Mouse (Mus musculus) adipocyte (in vitro differentiated cells): ENCODE measurements at regions not wholly inside any gene's neighbourhood (a gene's known extent, or its start where the extent isn't known, plus 50 kb on each side); places are given as distances from the start of the nearest gene placed in this dataset.

Source experiments
- DNase-seq: peaks from one replicate; pipeline ENCODE4 v3.0.0-alpha.2; 2016; ENCODE audit warnings: low spot score

GRCm38 (mm10) chr7:117264341-117264740 is 116.4 kb upstream of the Xylt1 start:
- DNase-seq: no peak

GRCm38 (mm10) chr7:117268096-117268495 is 112.7 kb upstream of the Xylt1 start:
- DNase-seq: no peak

GRCm38 (mm10) chr7:117269263-117269897 is 111.4 kb upstream of the Xylt1 start:
- no peak for DNase-seq

- no peak for DNase-seq
Observed at GRCm38 (mm10) chr7:117278388-117278961, 102.3 kb upstream of the Xylt1 start.

- no peak for DNase-seq
Observed at GRCm38 (mm10) chr7:117282194-117282593, 98.6 kb upstream of the Xylt1 start.

DNA sequence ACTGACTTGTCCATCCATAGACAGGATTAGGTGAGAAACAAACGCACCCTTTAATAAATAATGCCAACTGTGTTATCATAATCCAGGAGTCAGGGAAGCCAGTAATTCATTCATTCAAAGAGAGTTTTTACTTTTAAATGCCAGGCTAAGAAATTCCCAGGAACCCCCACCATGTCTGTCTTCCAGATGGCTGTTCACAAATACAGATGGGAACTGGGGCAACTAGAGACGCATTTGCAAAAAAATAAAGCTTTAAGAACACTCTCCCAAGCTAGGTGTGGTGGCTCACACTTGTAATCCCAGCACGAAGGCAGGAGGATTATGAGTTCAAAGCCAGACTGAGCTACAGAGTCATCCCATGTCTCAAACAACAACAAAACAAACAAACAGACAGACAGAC is 95.6 kb upstream of the Xylt1 start:
- no peak for DNase-seq

DNA sequence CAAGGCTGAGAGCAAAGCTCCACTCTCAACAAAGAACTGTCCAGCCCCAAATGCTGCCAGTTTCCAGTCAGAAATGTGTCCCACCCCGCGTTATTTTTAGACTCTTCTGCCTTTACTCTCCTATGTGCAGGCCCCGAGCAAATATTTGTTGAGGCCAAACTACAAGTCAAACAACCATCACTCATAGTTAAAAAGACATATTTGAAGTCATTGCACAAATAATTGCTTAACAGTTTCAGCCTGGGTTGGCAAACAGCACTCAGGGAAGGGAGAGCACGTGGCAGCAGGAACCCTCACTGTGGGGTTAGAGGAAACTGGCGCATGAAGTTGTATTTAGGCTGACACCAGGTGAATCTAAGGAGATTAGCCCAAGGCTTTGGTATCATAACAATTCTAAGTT is 94.8 kb upstream of the Xylt1 start:
- no peak for DNase-seq

DNA sequence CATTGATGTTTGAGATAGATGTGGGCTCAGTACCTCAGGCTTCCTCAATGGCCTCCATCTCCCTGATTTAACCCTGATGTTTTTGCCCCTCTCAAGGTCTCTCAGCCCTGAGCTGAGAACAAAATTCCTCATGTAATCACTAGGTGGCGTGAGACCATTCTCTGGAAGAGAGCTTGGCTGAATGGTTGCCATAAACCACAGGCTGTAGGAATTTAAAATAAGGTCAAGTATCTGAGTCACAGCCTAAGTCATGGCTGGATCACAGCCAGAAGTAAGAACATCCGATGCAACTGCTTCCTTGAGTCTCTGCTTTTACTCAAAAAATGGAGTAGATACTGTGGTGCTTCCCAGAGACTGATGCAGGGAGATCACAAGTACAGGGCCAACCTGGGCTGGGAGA is 77.1 kb upstream of the Xylt1 start:
- DNase-seq: no peak

DNA sequence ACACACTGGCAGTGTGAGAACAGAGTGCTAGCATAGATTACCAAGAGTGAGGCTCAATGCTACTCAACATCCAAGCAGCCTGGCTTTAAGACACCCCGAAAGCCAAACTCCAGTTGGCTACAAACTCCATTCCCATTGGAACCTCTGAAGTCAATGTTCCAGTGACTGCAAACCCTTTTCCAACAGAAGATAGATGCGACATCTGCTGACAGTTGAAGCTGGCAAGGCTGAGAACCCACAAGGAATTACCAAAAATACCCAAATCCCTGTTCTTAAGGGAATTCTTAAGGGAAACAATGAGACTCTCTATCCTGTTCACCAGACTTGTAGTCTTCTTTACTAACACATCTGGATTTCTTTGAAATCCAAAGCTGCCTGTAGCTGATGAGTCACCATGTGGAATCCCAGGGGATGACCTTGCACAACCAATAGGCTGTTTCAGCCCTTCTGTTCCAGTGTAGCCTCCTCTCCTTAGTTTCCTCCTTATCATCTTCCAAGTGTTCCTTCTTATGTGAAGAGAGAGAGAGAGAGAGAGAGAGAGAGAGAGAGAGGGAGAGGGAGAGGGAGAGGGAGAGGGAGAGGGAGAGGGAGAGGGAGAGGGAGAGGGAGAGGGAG is 70.1 kb upstream of the Xylt1 start:
- DNase-seq: no peak

DNA sequence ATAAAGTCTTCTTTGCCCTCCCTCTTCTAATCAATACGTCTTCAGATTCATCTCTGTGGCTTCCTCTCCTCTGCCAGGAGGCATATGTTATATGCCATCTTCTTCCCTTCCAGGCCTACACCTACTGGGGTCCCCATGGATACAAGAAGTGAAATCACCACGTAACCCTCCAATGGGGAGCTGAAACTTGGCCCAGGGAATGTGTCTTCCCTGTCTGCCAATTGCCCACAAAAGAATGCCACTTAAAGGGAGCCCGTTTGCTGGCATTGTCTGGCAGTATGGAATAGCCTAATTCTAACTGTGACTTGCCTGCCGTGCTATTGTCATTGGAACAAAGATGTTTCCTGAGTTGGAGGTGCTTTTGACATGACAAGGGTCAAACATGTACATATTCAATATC is 69.5 kb upstream of the Xylt1 start:
- no peak for DNase-seq

DNA sequence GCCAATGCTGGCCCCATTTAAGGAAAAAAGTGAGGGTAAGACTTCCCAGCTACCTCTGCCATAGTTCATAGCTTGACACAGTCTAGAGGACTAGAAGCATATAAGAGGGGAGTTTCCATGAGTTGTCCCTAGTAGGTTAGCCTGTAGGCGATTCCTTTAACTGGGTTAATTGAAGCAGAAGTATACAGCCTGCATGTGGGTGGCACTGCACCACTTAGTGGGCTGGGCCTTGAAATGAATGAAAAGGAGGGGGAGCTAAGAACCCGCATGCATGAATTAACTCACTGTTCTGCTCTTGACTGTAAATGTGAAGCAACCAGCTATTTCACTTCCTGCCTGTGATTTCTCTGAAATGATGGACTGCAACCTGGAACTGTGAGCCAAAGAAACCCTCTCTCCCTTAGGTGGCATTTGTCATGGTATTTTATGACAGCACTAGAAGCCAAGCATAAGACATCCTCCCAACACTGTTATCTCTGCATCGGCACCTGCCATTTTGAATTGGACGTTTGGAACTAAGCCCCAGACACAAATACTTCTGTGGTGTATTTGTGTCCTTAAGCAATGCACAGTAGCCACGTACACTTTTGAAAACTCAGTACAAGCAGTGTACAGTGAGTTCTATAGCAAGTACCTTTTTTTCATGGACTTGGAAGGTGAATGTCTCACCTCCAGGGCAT is 64.5 kb upstream of the Xylt1 start:
- DNase-seq: no peak

DNA sequence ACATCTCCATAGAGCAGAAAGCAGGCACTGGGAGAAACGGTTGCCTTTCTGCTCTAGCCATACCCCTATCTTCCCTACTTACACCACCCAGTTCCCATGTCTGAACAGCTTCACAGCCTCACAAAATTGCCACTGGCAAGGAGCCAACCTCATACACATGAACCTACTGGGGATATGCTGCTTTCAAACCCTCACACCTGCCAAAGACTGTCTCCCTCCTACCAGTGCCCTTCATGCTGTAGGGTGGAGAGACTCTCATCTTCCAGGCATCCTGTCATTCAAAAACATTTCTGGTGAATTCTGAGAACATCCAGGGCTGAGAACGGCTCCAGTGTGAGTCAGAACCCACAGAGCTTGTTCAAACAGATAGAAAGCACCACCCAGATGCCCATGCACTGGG is 63.4 kb upstream of the Xylt1 start:
- no peak for DNase-seq

- no peak for DNase-seq
Observed at GRCm38 (mm10) chr7:117320552-117320951, 60.2 kb upstream of the Xylt1 start.
